Mouse (Mus musculus): ENCODE results near the gene 1700028K03Rik. TPM values are rescaled to one million over a fixed set of nuclear protein-coding genes. Genes with fewer than 3 reads are reported as not detected.

The 1700028K03Rik gene
- polyA plus RNA-seq, 1 experiment, result not detected

GRCm38 (mm10) chr5:107515453-107515852, 19.1 kb upstream of the 1700028K03Rik start:
- Histone ChIP-seq H3K27ac (ENCODE audit: insufficient read depth, low read depth, low read length) (no peak overlapping the region), H3K4me3 (ENCODE audit: low read depth, low read length) (no peak overlapping the region), H3K36me3 (ENCODE audit: control insufficient read depth, insufficient read depth, low read length) (no peaks in the 10 kb centered on the region), H3K27me3 (ENCODE audit: control insufficient read depth, insufficient read depth, low read length) (no peaks in the 10 kb centered on the region), H3K4me1 (ENCODE audit: control insufficient read depth, insufficient read depth, insufficient read length, low read length) (no peaks in the 10 kb centered on the region)
- TF ChIP-seq POLR2A (IDR thresholded peaks at IDR 0.05; ENCODE audit: low read depth, low read length), result no peak
- no peak for TF ChIP-seq CTCF (IDR thresholded peaks at IDR 0.05; ENCODE audit: extremely low read depth, insufficient read length, insufficient replicate concordance, low read depth, low read length)
- 96% methylated on average over 3 of the region's 3 CpGs for WGBS

GRCm38 (mm10) chr5:107516087-107516486, 18.4 kb upstream of the 1700028K03Rik start:
- no peak for TF ChIP-seq CTCF (IDR thresholded peaks at IDR 0.05; ENCODE audit: extremely low read depth, insufficient read length, insufficient replicate concordance, low read depth, low read length)
- TF ChIP-seq POLR2A (IDR thresholded peaks at IDR 0.05; ENCODE audit: low read depth, low read length), result no peak
- Histone ChIP-seq H3K4me1 (ENCODE audit: control insufficient read depth, insufficient read depth, insufficient read length, low read length) (no peaks in the 10 kb centered on the region), H3K27ac (ENCODE audit: insufficient read depth, low read depth, low read length) (no peak overlapping the region), H3K4me3 (ENCODE audit: low read depth, low read length) (no peak overlapping the region), H3K36me3 (ENCODE audit: control insufficient read depth, insufficient read depth, low read length) (no peaks in the 10 kb centered on the region), H3K27me3 (ENCODE audit: control insufficient read depth, insufficient read depth, low read length) (no peaks in the 10 kb centered on the region)
- 94% methylated on average over 1 of the region's 1 CpGs for WGBS

- Histone ChIP-seq H3K4me1 (ENCODE audit: control insufficient read depth, insufficient read depth, insufficient read length, low read length) (no peaks in the 10 kb centered on the region), H3K36me3 (ENCODE audit: control insufficient read depth, insufficient read depth, low read length) (no peaks in the 10 kb centered on the region), H3K4me3 (ENCODE audit: low read depth, low read length) (no peak overlapping the region), H3K27ac (ENCODE audit: insufficient read depth, low read depth, low read length) (no peak overlapping the region), H3K27me3 (ENCODE audit: control insufficient read depth, insufficient read depth, low read length) (no peaks in the 10 kb centered on the region; the same call in 1 of the 2 replicates)
- WGBS, result 84% methylated on average over 4 of the region's 4 CpGs
- TF ChIP-seq CTCF (IDR thresholded peaks at IDR 0.05; ENCODE audit: extremely low read depth, insufficient read length, insufficient replicate concordance, low read depth, low read length), result no peak
- no peak for TF ChIP-seq POLR2A (IDR thresholded peaks at IDR 0.05; ENCODE audit: low read depth, low read length)
Observed at GRCm38 (mm10) chr5:107518602-107519001, 15.9 kb upstream of the 1700028K03Rik start.

DNA sequence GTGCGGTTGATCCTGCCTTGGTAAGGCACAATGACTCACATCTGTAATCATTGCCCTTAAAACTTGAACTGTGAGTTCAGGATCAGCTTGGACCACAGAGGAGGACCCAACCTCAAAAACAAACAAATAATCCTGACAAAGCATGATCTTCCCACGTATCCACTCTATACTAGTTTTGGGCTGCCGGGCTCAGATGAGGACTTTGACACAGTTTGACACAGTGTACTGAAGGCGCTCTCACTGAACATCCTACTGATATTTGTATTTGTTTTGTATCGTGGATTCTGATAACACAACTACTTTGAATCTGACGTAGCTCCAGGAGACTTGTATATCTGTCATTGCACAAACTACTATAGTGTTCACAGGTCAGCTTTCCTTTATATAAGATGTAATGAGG, 13.1 kb upstream of the 1700028K03Rik start:
- 44% methylated on average over 6 of the region's 6 CpGs for WGBS
- TF ChIP-seq POLR2A (IDR thresholded peaks at IDR 0.05; ENCODE audit: low read depth, low read length) (no peak), CTCF (IDR thresholded peaks at IDR 0.05; ENCODE audit: extremely low read depth, insufficient read length, insufficient replicate concordance, low read depth, low read length) (no peak)
- Histone ChIP-seq H3K4me3 (ENCODE audit: low read depth, low read length) (no peak overlapping the region), H3K4me1 (ENCODE audit: control insufficient read depth, insufficient read depth, insufficient read length, low read length) (no peaks in the 10 kb centered on the region), H3K27me3 (ENCODE audit: control insufficient read depth, insufficient read depth, low read length) (no peaks in the 10 kb centered on the region; the same call in 1 of the 2 replicates), H3K27ac (ENCODE audit: insufficient read depth, low read depth, low read length) (no peak overlapping the region), H3K36me3 (ENCODE audit: control insufficient read depth, insufficient read depth, low read length) (no peaks in the 10 kb centered on the region)

DNA sequence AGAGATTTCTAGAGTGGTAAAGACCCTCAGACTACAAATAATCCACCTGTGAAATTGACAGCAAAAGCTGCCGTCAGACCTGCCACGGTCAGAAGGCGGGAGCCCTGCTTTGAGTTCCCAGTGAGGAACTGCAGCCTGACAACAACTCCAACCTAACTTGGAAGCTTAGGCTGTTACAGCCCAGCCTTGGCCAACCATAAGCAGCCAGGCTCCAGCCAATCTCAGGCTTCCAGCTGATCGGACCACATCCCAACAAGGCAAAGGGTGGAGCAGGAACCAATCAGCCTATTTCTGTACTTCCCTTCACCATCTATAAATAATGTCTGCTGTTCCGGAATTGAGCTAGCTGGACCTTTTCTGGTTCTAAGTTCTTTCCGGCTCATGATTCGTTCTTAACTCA, 12.6 kb upstream of the 1700028K03Rik start:
- H3K27me3 ChIP-seq (ENCODE audit: control insufficient read depth, insufficient read depth, low read length), result no peaks in the 10 kb centered on the region; the same call in 1 of the 2 replicates
- no peak overlapping the region for H3K4me3 ChIP-seq (ENCODE audit: low read depth, low read length)
- H3K4me1 ChIP-seq (ENCODE audit: control insufficient read depth, insufficient read depth, insufficient read length, low read length), result no peaks in the 10 kb centered on the region
- no peaks in the 10 kb centered on the region for H3K36me3 ChIP-seq (ENCODE audit: control insufficient read depth, insufficient read depth, low read length)
- TF ChIP-seq CTCF (IDR thresholded peaks at IDR 0.05; ENCODE audit: extremely low read depth, insufficient read length, insufficient replicate concordance, low read depth, low read length) (no peak), POLR2A (IDR thresholded peaks at IDR 0.05; ENCODE audit: low read depth, low read length) (no peak)
- H3K27ac ChIP-seq (ENCODE audit: insufficient read depth, low read depth, low read length), result no peak overlapping the region
- 66% methylated on average over 7 of the region's 7 CpGs for WGBS

- Histone ChIP-seq H3K4me1 (ENCODE audit: control insufficient read depth, insufficient read depth, insufficient read length, low read length) (no peaks in the 10 kb centered on the region), H3K4me3 (ENCODE audit: low read depth, low read length) (no peak overlapping the region), H3K36me3 (ENCODE audit: control insufficient read depth, insufficient read depth, low read length) (no peaks in the 10 kb centered on the region), H3K27ac (ENCODE audit: insufficient read depth, low read depth, low read length) (no peak overlapping the region), H3K27me3 (ENCODE audit: control insufficient read depth, insufficient read depth, low read length) (no peaks in the 10 kb centered on the region; the same call in 1 of the 2 replicates)
- TF ChIP-seq CTCF (IDR thresholded peaks at IDR 0.05; ENCODE audit: extremely low read depth, insufficient read length, insufficient replicate concordance, low read depth, low read length) (no peak), POLR2A (IDR thresholded peaks at IDR 0.05; ENCODE audit: low read depth, low read length) (no peak)
- 72% methylated on average over 10 of the region's 10 CpGs for WGBS
Observed at GRCm38 (mm10) chr5:107524281-107524680, 10.2 kb upstream of the 1700028K03Rik start.

- no peaks in the 10 kb centered on the region for H3K36me3 ChIP-seq (ENCODE audit: control insufficient read depth, insufficient read depth, low read length)
- H3K27me3 ChIP-seq (ENCODE audit: control insufficient read depth, insufficient read depth, low read length), result no peaks in the 10 kb centered on the region
- 89% methylated on average over 3 of the region's 3 CpGs for WGBS
- H3K4me1 ChIP-seq (ENCODE audit: control insufficient read depth, insufficient read depth, insufficient read length, low read length), result no peaks in the 10 kb centered on the region
- H3K27ac ChIP-seq (ENCODE audit: insufficient read depth, low read depth, low read length), result no peak overlapping the region
- H3K4me3 ChIP-seq (ENCODE audit: low read depth, low read length), result no peak overlapping the region
- no peak for TF ChIP-seq POLR2A (IDR thresholded peaks at IDR 0.05; ENCODE audit: low read depth, low read length)
- TF ChIP-seq CTCF (IDR thresholded peaks at IDR 0.05; ENCODE audit: extremely low read depth, insufficient read length, insufficient replicate concordance, low read depth, low read length), result no peak
Observed at GRCm38 (mm10) chr5:107528856-107529255, 5.7 kb upstream of the 1700028K03Rik start.

Measured in small intestine, adult 2 months (tissue).